Mouse (Mus musculus) heart, postnatal 0 days (tissue): ENCODE data around the gene Il1r1. TPM values are rescaled to one million over a fixed set of nuclear protein-coding genes. Genes with fewer than 3 reads are reported as not detected.

Source experiments
- ATAC-seq: fragments of 200-750 bp; cut with Nextera tagmentation; 2 replicates; pipeline ENCODE4 v1.8.0; 2017; ENCODE audit warnings: low read depth, moderate number of reproducible peaks, moderate library complexity; ENCODE audit not compliant: insufficient read depth
- DNase-seq: peaks from one replicate; pipeline ENCODE4 v3.0.0-alpha.2; 2016; ENCODE audit warnings: low spot score
- H3K27ac ChIP-seq: fragments of 300-500 bp; sonication (generic); 2 replicates; pipeline ENCODE4 v1.5.1; 2014; ENCODE audit warnings: low read depth, mild to moderate bottlenecking
- H3K27me3 ChIP-seq: fragments of 300-500 bp; sonication (generic); 2 replicates; pipeline ENCODE4 v1.6.1; 2014; ENCODE audit warnings: low read length, mixed read lengths; ENCODE audit not compliant: control insufficient read depth, insufficient read depth
- H3K36me3 ChIP-seq: fragments of 300-500 bp; sonication (generic); replicated peaks from 2 replicates; pipeline ENCODE4 v1.6.1; 2014; ENCODE audit warnings: low read length, mixed read lengths; ENCODE audit not compliant: control insufficient read depth, insufficient read depth
- H3K4me1 ChIP-seq: fragments of 300-500 bp; sonication (generic); 2 replicates; pipeline ENCODE4 v1.6.1; 2014; ENCODE audit warnings: antibody characterized with exemption; ENCODE audit not compliant: control insufficient read depth, insufficient read depth
- H3K4me2 ChIP-seq: fragments of 300-500 bp; sonication (generic); 2 replicates; pipeline ENCODE4 v1.6.1; 2014; ENCODE audit warnings: low read depth, mild to moderate bottlenecking, low read length, moderate library complexity
- H3K4me3 ChIP-seq: fragments of 300-500 bp; sonication (generic); 2 replicates; pipeline ENCODE4 v1.5.1; 2014; ENCODE audit warnings: low read depth, low read length
- H3K9ac ChIP-seq: fragments of 300-500 bp; sonication (generic); replicated peaks from 2 replicates; pipeline ENCODE4 v1.6.1; 2014; ENCODE audit warnings: low read depth, low read length, mixed read lengths
- H3K9me3 ChIP-seq: fragments of 300-500 bp; sonication (generic); replicated peaks from 2 replicates; pipeline ENCODE4 v1.6.1; 2016; ENCODE audit warnings: low read length; ENCODE audit not compliant: control insufficient read depth
- CTCF ChIP-seq: IDR thresholded peaks from 2 replicates; pipeline ENCODE4 v1.5.1; 2016; ENCODE audit warnings: antibody characterized with exemption, control low read depth, low read depth
- EP300 ChIP-seq: IDR thresholded peaks from 2 replicates; pipeline ENCODE4 v1.6.1; 2016; ENCODE audit warnings: antibody characterized with exemption, low read depth
- WGBS: fragments of 180-500 bp; shearing (Covaris S2); extraction: QIAGEN DNeasy Blood & Tissue Kit; methylation state at CpG from one replicate; pipeline ENCODE4 v1.1.7; 2014; 5-methylcytosine and 5-hydroxymethylcytosine counted together
- polyA plus RNA-seq: library from polyadenylated mRNA; unstranded; fragments of >200 nt; fragmentation: Nextera tagmentation; extraction: Ambion mirVana; gene quantifications from 2 replicates; pipeline ENCODE4 v1.2.1, GENCODE M21; 2015
- total RNA-seq: library from RNA; depleted of rRNA; stranded (reverse); fragments of >200 nt; gene quantifications from 2 replicates; pipeline ENCODE4 v1.2.3, GENCODE M21; 2014; ENCODE audit warnings: low replicate concordance

Il1r1 gene
- total and polyA plus RNA-seq, 2 experiments from 2014 or later: 4.7 to 5.6 TPM

GRCm38 (mm10) chr1:40271052-40271451 is 46.2 kb downstream of the Il1r1 start:
- Histone ChIP-seq H3K36me3 (no peaks in the 10 kb centered on the region), H3K27ac (no peak overlapping the region), H3K9ac (no peak overlapping the region), H3K27me3 (no peaks in the 10 kb centered on the region), H3K4me1 (peaks cover 16% of the 10 kb centered on the region), H3K4me2 (no peak overlapping the region), H3K4me3 (no peak overlapping the region), H3K9me3 (no peaks in the 10 kb centered on the region)
- 67% methylated on average over 4 of the region's 4 CpGs for WGBS
- ATAC-seq: no peak
- TF ChIP-seq EP300 (no peak), CTCF (no peak)
- DNase-seq: no peak

- DNase-seq (no peak), ATAC-seq (no peak)
- no peaks in the 10 kb centered on the region for H3K36me3 ChIP-seq
- H3K9me3 ChIP-seq: no peaks in the 10 kb centered on the region
- no peak overlapping the region for H3K4me2 ChIP-seq
- TF ChIP-seq CTCF: no peak
- no peak for TF ChIP-seq EP300
- WGBS: 69% methylated on average over 10 of the region's 10 CpGs
- no peak overlapping the region for H3K27ac ChIP-seq
- no peak overlapping the region for H3K9ac ChIP-seq
- no peaks in the 10 kb centered on the region for H3K27me3 ChIP-seq
- H3K4me1 ChIP-seq: peaks cover 12% of the 10 kb centered on the region; the same call in 1 of the 2 replicates
- H3K4me3 ChIP-seq: no peak overlapping the region
Observed at GRCm38 (mm10) chr1:40271486-40272055, 46.7 kb downstream of the Il1r1 start.

- H3K27me3 ChIP-seq: no peaks in the 10 kb centered on the region
- H3K27ac ChIP-seq: no peak overlapping the region
- no peak overlapping the region for H3K4me3 ChIP-seq
- H3K9me3 ChIP-seq: no peaks in the 10 kb centered on the region
- DNase-seq: no peak
- H3K9ac ChIP-seq: no peak overlapping the region
- H3K4me1 ChIP-seq: peaks cover 12% of the 10 kb centered on the region; the same call in 1 of the 2 replicates
- ATAC-seq: no peak
- 74% methylated on average over 3 of the region's 3 CpGs for WGBS
- no peaks in the 10 kb centered on the region for H3K36me3 ChIP-seq
- H3K4me2 ChIP-seq: no peak overlapping the region
- no peak for TF ChIP-seq EP300
- no peak for TF ChIP-seq CTCF
Observed at GRCm38 (mm10) chr1:40272204-40272603, 47.3 kb downstream of the Il1r1 start.

- H3K4me3 ChIP-seq: no peak overlapping the region
- H3K4me2 ChIP-seq: no peak overlapping the region
- peaks cover 12% of the 10 kb centered on the region; the same call in 1 of the 2 replicates for H3K4me1 ChIP-seq
- TF ChIP-seq CTCF: no peak
- TF ChIP-seq EP300: no peak
- H3K9ac ChIP-seq: no peak overlapping the region
- ATAC-seq (no peak), DNase-seq (no peak)
- H3K9me3 ChIP-seq: no peaks in the 10 kb centered on the region
- H3K27ac ChIP-seq: no peak overlapping the region
- H3K27me3 ChIP-seq: no peaks in the 10 kb centered on the region
- no peaks in the 10 kb centered on the region for H3K36me3 ChIP-seq
- WGBS: 70% methylated on average over 1 of the region's 1 CpGs
Observed at GRCm38 (mm10) chr1:40273491-40273890, 48.6 kb downstream of the Il1r1 start.

- Histone ChIP-seq H3K9me3 (no peaks in the 10 kb centered on the region), H3K9ac (no peak overlapping the region), H3K27ac (peak overlapping the region; percentile 26), H3K4me2 (no peak overlapping the region; the same call in 1 of the 2 replicates), H3K4me3 (no peak overlapping the region), H3K36me3 (no peaks in the 10 kb centered on the region), H3K4me1 (peaks cover 12% of the 10 kb centered on the region; the same call in 1 of the 2 replicates), H3K27me3 (no peaks in the 10 kb centered on the region)
- peak; percentile 27 for DNase-seq
- TF ChIP-seq EP300: no peak; the same call in 1 of the 2 replicates
- no peak for TF ChIP-seq CTCF
- peak; percentile 17; the same call in 1 of the 2 replicates for ATAC-seq
- 53% methylated on average over 10 of the region's 10 CpGs for WGBS
Observed at GRCm38 (mm10) chr1:40275285-40276013, 50.6 kb downstream of the Il1r1 start.
